Mouse (Mus musculus): ENCODE measurements around the gene Zbtb5. TPM values are rescaled to one million over a fixed set of nuclear protein-coding genes. Genes with fewer than 3 reads are reported as not detected.

Gene Zbtb5
- polyA plus RNA-seq, 1 experiment from 2014 or later = 34.4 TPM

- H3K4me3 ChIP-seq = no peak overlapping the region
- H3K9me3 ChIP-seq = no peaks in the 10 kb centered on the region
- DNase-seq (ENCODE audit: low spot score) = no peak
- H3K27ac ChIP-seq = no peak overlapping the region
- no peaks in the 10 kb centered on the region for H3K36me3 ChIP-seq
- H3K27me3 ChIP-seq (ENCODE audit: insufficient read depth, poor library complexity, severe bottlenecking) = no peaks in the 10 kb centered on the region
- H3K4me1 ChIP-seq (replicated peaks) = peaks cover 24% of the 10 kb centered on the region
- WGBS = 88% methylated on average over 10 of the region's 10 CpGs
Measured at GRCm38 (mm10) chr4:44976921-44977710, 35.1 kb downstream of the Zbtb5 start.

DNA sequence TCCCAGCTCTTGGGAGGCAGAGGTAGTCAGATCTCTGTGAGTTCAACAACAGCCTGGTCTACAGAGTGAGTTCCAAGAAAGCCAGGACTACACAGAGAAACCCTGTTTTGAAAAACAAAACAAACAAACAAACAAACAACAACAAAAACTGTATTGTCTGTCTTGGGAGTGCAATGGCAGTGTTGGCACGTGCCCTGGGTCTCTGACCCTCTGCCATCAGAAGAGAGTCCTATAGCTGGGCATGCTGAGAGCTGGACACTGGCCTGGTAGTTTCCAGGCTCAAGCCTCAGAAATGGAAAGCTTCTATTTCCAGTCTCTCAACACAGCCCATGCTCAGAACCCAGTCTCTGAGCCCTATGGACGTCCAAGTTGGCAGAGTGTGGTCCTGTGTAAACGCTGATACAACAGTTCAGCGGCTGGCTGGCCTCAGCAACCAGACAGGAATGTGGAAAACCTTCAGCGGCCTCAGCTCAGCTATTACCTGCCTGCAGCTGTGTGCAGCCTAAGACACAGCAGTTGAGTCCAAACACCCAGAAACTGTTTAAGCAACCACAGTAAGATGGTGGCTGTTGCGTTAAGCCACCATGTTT lies 36.1 kb downstream of the Zbtb5 start:
- no peaks in the 10 kb centered on the region for H3K9me3 ChIP-seq
- no peaks in the 10 kb centered on the region for H3K36me3 ChIP-seq
- H3K4me1 ChIP-seq (replicated peaks) = peaks cover 14% of the 10 kb centered on the region
- no peak overlapping the region for H3K4me3 ChIP-seq
- no peak for DNase-seq (ENCODE audit: low spot score)
- H3K27me3 ChIP-seq (ENCODE audit: insufficient read depth, poor library complexity, severe bottlenecking) = no peaks in the 10 kb centered on the region
- WGBS = 78% methylated on average over 6 of the region's 6 CpGs
- H3K27ac ChIP-seq = no peak overlapping the region

- Histone ChIP-seq H3K27ac (no peak overlapping the region; the same call in 1 of the 2 replicates), H3K9me3 (no peaks in the 10 kb centered on the region), H3K36me3 (no peaks in the 10 kb centered on the region), H3K4me3 (no peak overlapping the region), H3K4me1 (replicated peaks) (peaks cover 12% of the 10 kb centered on the region), H3K27me3 (ENCODE audit: insufficient read depth, poor library complexity, severe bottlenecking) (no peaks in the 10 kb centered on the region)
- DNase-seq (ENCODE audit: low spot score) = no peak
- 79% methylated on average over 8 of the region's 8 CpGs for WGBS
Measured at GRCm38 (mm10) chr4:44974331-44974730, 37.9 kb downstream of the Zbtb5 start.

DNA sequence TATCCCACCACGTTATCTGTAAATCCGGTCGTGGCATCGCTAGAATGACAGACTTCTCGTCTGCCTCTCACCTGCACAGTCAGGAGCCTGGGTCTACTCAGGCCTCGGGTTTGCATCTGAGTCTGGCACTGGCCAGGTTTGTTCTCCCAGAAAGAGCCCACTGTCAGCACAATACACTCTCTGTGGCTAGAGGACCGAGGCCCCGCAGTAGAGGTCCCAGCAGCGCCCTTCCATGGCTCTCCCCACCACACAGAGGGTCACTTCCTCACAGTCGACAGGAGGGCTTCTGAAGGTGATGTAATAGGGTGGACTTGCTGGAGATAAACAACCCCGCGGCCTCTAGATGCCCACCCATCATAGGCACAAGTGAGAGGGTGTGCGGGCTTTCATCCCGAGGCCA lies 38.3 kb downstream of the Zbtb5 start:
- WGBS = 58% methylated on average over 14 of the region's 14 CpGs
- H3K27ac ChIP-seq = peak overlapping the region; percentile 47
- no peaks in the 10 kb centered on the region for H3K9me3 ChIP-seq
- H3K4me3 ChIP-seq = peak overlapping the region; percentile 16; the same call in 1 of the 2 replicates
- peaks cover 12% of the 10 kb centered on the region for H3K4me1 ChIP-seq (replicated peaks)
- H3K36me3 ChIP-seq = no peaks in the 10 kb centered on the region
- DNase-seq (ENCODE audit: low spot score) = no peak
- no peaks in the 10 kb centered on the region for H3K27me3 ChIP-seq (ENCODE audit: insufficient read depth, poor library complexity, severe bottlenecking)

DNA sequence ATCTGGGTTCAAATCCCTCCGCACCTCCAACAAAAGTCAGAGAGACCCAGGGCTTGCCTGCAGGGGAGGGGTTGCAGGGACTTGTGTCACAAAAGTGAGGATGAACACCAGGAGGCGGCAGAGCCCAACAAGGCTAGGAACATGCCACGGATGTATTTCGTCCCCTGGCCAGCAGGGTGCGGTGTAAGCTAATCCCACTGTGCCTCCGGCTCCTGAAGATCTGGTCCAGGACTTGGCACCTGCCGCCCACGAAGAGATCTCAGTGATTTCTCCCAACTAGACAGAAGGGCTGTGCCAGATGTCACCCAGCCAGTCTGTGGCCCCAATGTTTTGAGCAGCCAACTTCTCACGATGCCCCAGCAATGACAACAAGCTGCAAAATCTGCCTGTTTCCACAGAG lies 38.8 kb downstream of the Zbtb5 start:
- Histone ChIP-seq H3K4me1 (replicated peaks) (peaks cover 16% of the 10 kb centered on the region), H3K9me3 (no peaks in the 10 kb centered on the region), H3K27me3 (ENCODE audit: insufficient read depth, poor library complexity, severe bottlenecking) (no peaks in the 10 kb centered on the region), H3K36me3 (no peaks in the 10 kb centered on the region), H3K27ac (peak overlapping the region; percentile 47; the same call in 1 of the 2 replicates), H3K4me3 (peak overlapping the region; percentile 16; the same call in 1 of the 2 replicates)
- peak; percentile 88 for DNase-seq (ENCODE audit: low spot score)
- WGBS = 16% methylated on average over 9 of the region's 9 CpGs

DNA sequence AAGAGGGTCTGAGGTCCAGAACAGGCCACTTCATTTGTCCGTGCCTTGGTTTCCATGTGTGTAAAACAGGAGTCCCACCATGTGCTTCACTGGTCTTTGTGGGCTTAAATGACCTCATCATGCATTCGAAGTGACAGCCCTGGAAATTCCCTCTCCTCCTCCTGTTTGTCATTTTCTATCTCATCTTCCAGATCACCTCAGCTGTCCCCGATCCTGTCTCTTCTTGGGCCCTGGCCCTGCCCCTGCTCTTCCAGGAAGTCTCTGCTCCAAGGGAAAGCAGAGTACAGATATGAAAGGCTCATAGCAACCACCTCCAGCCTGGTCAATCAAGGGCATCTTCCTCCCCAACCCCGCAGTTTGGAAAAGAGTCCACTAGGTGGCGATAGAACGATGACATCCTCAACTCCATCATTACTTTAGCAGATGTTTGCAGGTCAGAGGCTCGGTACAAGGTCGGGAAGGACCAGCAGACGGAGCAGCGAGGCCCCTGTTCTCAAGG lies 41.6 kb downstream of the Zbtb5 start:
- peak; percentile 76 for DNase-seq (ENCODE audit: low spot score)
- WGBS = 22% methylated on average over 10 of the region's 10 CpGs

GRCm38 (mm10) chr4:44970056-44970455 lies 42.2 kb downstream of the Zbtb5 start:
- WGBS = 93% methylated on average over 7 of the region's 7 CpGs
- Histone ChIP-seq H3K36me3 (no peaks in the 10 kb centered on the region), H3K27ac (no peak overlapping the region), H3K4me3 (no peak overlapping the region), H3K27me3 (ENCODE audit: insufficient read depth, poor library complexity, severe bottlenecking) (no peaks in the 10 kb centered on the region), H3K4me1 (replicated peaks) (peaks cover 21% of the 10 kb centered on the region), H3K9me3 (no peaks in the 10 kb centered on the region)
- no peak for DNase-seq (ENCODE audit: low spot score)

More for the DNA sequence above, 41.6 kb downstream of the Zbtb5 start:
- no peak overlapping the region for H3K27ac ChIP-seq
- no peak overlapping the region for H3K4me3 ChIP-seq
- H3K4me1 ChIP-seq (replicated peaks) = peaks cover 21% of the 10 kb centered on the region
- no peaks in the 10 kb centered on the region for H3K27me3 ChIP-seq (ENCODE audit: insufficient read depth, poor library complexity, severe bottlenecking)
- no peaks in the 10 kb centered on the region for H3K36me3 ChIP-seq
- no peaks in the 10 kb centered on the region for H3K9me3 ChIP-seq

DNA sequence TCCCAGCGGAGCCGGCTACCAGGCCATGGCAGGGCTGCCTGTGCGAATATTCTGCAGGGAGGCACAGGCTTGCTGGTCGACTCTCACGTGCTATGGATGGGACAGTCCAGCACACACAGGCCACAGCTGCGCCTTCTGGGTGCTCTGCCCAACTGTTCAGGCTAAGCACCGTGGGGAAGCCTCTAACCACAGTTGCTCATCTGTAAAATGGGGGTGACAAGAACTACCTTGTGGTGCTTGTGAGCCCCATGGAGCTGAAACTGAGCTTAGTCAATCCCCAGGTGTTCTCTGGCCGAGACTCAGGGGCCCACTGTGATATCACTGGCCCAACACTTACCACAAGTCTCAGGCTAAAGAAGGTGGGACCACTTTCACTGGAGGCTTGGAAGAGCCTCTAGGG lies 44.8 kb downstream of the Zbtb5 start:
- no peaks in the 10 kb centered on the region for H3K9me3 ChIP-seq
- H3K4me3 ChIP-seq = no peak overlapping the region
- no peaks in the 10 kb centered on the region for H3K36me3 ChIP-seq
- peaks cover 15% of the 10 kb centered on the region for H3K4me1 ChIP-seq (replicated peaks)
- no peak overlapping the region for H3K27ac ChIP-seq
- 89% methylated on average over 8 of the region's 8 CpGs for WGBS
- H3K27me3 ChIP-seq (ENCODE audit: insufficient read depth, poor library complexity, severe bottlenecking) = no peaks in the 10 kb centered on the region
- no peak for DNase-seq (ENCODE audit: low spot score)

GRCm38 (mm10) chr4:44965736-44966135 lies 46.5 kb downstream of the Zbtb5 start:
- H3K4me1 ChIP-seq (replicated peaks) = peaks cover 12% of the 10 kb centered on the region
- H3K36me3 ChIP-seq = no peaks in the 10 kb centered on the region
- no peaks in the 10 kb centered on the region for H3K9me3 ChIP-seq
- 85% methylated on average over 3 of the region's 3 CpGs for WGBS
- no peak overlapping the region for H3K27ac ChIP-seq
- no peak overlapping the region for H3K4me3 ChIP-seq
- DNase-seq (ENCODE audit: low spot score) = no peak
- no peaks in the 10 kb centered on the region for H3K27me3 ChIP-seq (ENCODE audit: insufficient read depth, poor library complexity, severe bottlenecking)

- no peak overlapping the region for H3K4me3 ChIP-seq
- H3K36me3 ChIP-seq = no peaks in the 10 kb centered on the region
- DNase-seq (ENCODE audit: low spot score) = no peak
- H3K27ac ChIP-seq = no peak overlapping the region
- H3K27me3 ChIP-seq (ENCODE audit: insufficient read depth, poor library complexity, severe bottlenecking) = no peaks in the 10 kb centered on the region
- no peaks in the 10 kb centered on the region for H3K9me3 ChIP-seq
- 85% methylated on average over 2 of the region's 2 CpGs for WGBS
- peaks cover 10% of the 10 kb centered on the region for H3K4me1 ChIP-seq (replicated peaks)
Measured at GRCm38 (mm10) chr4:44965175-44965574, 47.0 kb downstream of the Zbtb5 start.

DNA sequence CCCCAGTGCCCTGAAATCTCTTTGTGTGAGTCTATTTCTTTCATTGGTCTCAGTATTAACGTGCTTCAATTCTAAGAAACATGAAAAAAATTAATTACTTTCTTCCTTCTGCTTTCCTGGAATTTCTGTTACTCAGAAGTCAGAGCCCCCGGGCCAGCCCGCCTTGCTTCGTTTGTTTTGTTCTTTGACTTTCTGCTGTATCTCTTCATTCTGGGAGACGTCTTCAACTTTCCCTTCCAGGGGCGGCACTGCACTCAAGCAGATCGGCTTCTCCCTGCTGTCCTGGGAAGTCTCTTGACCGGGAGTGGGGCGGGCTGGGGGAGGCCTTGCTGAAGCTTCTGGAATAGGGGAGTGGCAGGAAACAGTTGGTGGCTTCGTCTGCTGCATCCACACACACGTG lies 49.1 kb downstream of the Zbtb5 start:
- no peak for DNase-seq (ENCODE audit: low spot score)
- Histone ChIP-seq H3K4me3 (no peak overlapping the region), H3K36me3 (no peaks in the 10 kb centered on the region), H3K9me3 (no peaks in the 10 kb centered on the region), H3K27me3 (ENCODE audit: insufficient read depth, poor library complexity, severe bottlenecking) (no peaks in the 10 kb centered on the region), H3K27ac (no peak overlapping the region), H3K4me1 (replicated peaks) (peaks cover 2% of the 10 kb centered on the region; the same call in 1 of the 2 replicates)
- WGBS = 77% methylated on average over 11 of the region's 11 CpGs

DNA sequence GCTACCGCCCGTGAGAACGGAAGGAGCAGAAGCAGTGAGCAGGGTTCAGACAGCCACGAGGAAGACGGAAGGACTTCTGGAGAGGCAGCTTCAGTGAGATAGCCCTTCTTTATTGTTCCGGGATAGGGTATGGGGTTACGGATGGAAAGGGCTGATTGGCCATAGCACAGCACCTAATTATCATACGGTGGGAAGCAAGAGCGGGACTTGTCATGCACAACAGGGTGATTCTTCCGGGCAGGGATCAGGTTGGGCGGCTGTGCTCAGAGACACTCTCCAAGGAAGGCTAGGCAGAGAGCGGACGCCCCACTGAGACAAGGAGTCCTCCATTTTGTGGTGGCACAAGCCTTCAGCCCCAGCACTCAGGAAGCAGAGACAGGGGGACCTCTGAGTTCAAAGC lies 53.0 kb downstream of the Zbtb5 start:
- DNase-seq (ENCODE audit: low spot score) = no peak
- Histone ChIP-seq H3K4me1 (replicated peaks) (no peaks in the 10 kb centered on the region), H3K9me3 (no peaks in the 10 kb centered on the region), H3K27me3 (ENCODE audit: insufficient read depth, poor library complexity, severe bottlenecking) (no peaks in the 10 kb centered on the region), H3K27ac (no peak overlapping the region), H3K4me3 (no peak overlapping the region), H3K36me3 (no peaks in the 10 kb centered on the region)
- 91% methylated on average over 13 of the region's 13 CpGs for WGBS

- no peak overlapping the region for H3K27ac ChIP-seq
- H3K9me3 ChIP-seq = no peaks in the 10 kb centered on the region
- WGBS = 89% methylated on average over 9 of the region's 9 CpGs
- H3K4me3 ChIP-seq = no peak overlapping the region
- no peaks in the 10 kb centered on the region for H3K36me3 ChIP-seq
- no peaks in the 10 kb centered on the region for H3K27me3 ChIP-seq (ENCODE audit: insufficient read depth, poor library complexity, severe bottlenecking)
- H3K4me1 ChIP-seq (replicated peaks) = no peaks in the 10 kb centered on the region
- DNase-seq (ENCODE audit: low spot score) = no peak
Measured at GRCm38 (mm10) chr4:44958776-44959175, 53.4 kb downstream of the Zbtb5 start.

All from hindbrain, embryonic 10.5 days (tissue).